Mouse (Mus musculus): ENCODE measurements at regions not wholly inside any gene's neighbourhood (a gene's known extent, or its start where the extent isn't known, plus 50 kb on each side); places are given as distances from the start of the nearest gene placed in this dataset.
"Not testable (repeated sequence)": the region's sequence is repeated elsewhere in the genome, so short reads cannot be mapped to it uniquely, and the experiment has no call there.

GRCm38 (mm10) chr11:27105920-27106319 is 512.1 kb upstream of the Vrk2 start:
- H3K27me3 ChIP-seq, result no peaks in the 10 kb centered on the region
- 28% methylated on average over 5 of the region's 5 CpGs for WGBS
- no peak overlapping the region for H3K27ac ChIP-seq
- no peak overlapping the region for H3K4me2 ChIP-seq (replicated peaks)
- no peak overlapping the region for H3K9ac ChIP-seq
- peak; percentile 64; the same call in 1 of the 2 replicates for ATAC-seq (ENCODE audit: low FRiP score, low read depth)
- H3K36me3 ChIP-seq, result no peaks in the 10 kb centered on the region
- H3K4me1 ChIP-seq, result no peaks in the 10 kb centered on the region
- H3K9me3 ChIP-seq, result no peaks in the 10 kb centered on the region
- H3K4me3 ChIP-seq, result no peak overlapping the region

GRCm38 (mm10) chr11:27102906-27103305 is 509.1 kb upstream of the Vrk2 start:
- H3K9ac ChIP-seq, result no peak overlapping the region
- no peaks in the 10 kb centered on the region for H3K4me1 ChIP-seq
- H3K4me2 ChIP-seq (replicated peaks), result no peak overlapping the region
- H3K9me3 ChIP-seq, result no peaks in the 10 kb centered on the region
- no peak for ATAC-seq (ENCODE audit: low FRiP score, low read depth)
- no peaks in the 10 kb centered on the region for H3K36me3 ChIP-seq
- no peaks in the 10 kb centered on the region for H3K27me3 ChIP-seq
- H3K27ac ChIP-seq, result no peak overlapping the region
- no peak overlapping the region for H3K4me3 ChIP-seq

- WGBS, result 96% methylated on average over 2 of the region's 2 CpGs
- no peak overlapping the region for H3K27ac ChIP-seq
These were observed 508.2 kb upstream of the Vrk2 start for GRCm38 (mm10) chr11:27102045-27102444.

GRCm38 (mm10) chr11:27096615-27097014 is 502.8 kb upstream of the Vrk2 start:
- no peak overlapping the region for H3K4me2 ChIP-seq (replicated peaks)
- no peak overlapping the region for H3K9ac ChIP-seq
- no peak for ATAC-seq (ENCODE audit: low FRiP score, low read depth)
- H3K36me3 ChIP-seq, result no peaks in the 10 kb centered on the region
- no peak overlapping the region for H3K4me3 ChIP-seq
- H3K4me1 ChIP-seq, result no peaks in the 10 kb centered on the region
- H3K27me3 ChIP-seq, result no peaks in the 10 kb centered on the region
- H3K27ac ChIP-seq, result no peak overlapping the region
- H3K9me3 ChIP-seq, result no peaks in the 10 kb centered on the region

More at GRCm38 (mm10) chr11:27102045-27102444, 508.2 kb upstream of the Vrk2 start:
- Histone ChIP-seq H3K4me1 (no peaks in the 10 kb centered on the region), H3K4me2 (replicated peaks) (no peak overlapping the region), H3K9ac (no peak overlapping the region), H3K36me3 (no peaks in the 10 kb centered on the region), H3K4me3 (no peak overlapping the region), H3K27me3 (no peaks in the 10 kb centered on the region), H3K9me3 (no peaks in the 10 kb centered on the region)
- no peak for ATAC-seq (ENCODE audit: low FRiP score, low read depth)

- H3K4me1 ChIP-seq; H3K36me3 ChIP-seq; H3K27ac ChIP-seq; H3K9ac ChIP-seq; H3K4me3 ChIP-seq; ATAC-seq (ENCODE audit: low FRiP score, low read depth); H3K27me3 ChIP-seq; H3K9me3 ChIP-seq; H3K4me2 ChIP-seq (replicated peaks): not testable (repeated sequence)
These were observed 501.7 kb upstream of the Vrk2 start for GRCm38 (mm10) chr11:27095460-27095859.

GRCm38 (mm10) chr11:27086516-27086915 is 492.7 kb upstream of the Vrk2 start:
- no peak for ATAC-seq (ENCODE audit: low FRiP score, low read depth)
- no peak overlapping the region for H3K4me2 ChIP-seq (replicated peaks)
- H3K9ac ChIP-seq, result no peak overlapping the region
- no peaks in the 10 kb centered on the region for H3K36me3 ChIP-seq
- H3K9me3 ChIP-seq, result no peaks in the 10 kb centered on the region
- no peak overlapping the region for H3K27ac ChIP-seq
- no peaks in the 10 kb centered on the region for H3K4me1 ChIP-seq
- no peak overlapping the region for H3K4me3 ChIP-seq
- H3K27me3 ChIP-seq, result no peaks in the 10 kb centered on the region
- WGBS, result 80% methylated on average over 1 of the region's 1 CpGs

GRCm38 (mm10) chr11:27081188-27081587 is 487.4 kb upstream of the Vrk2 start:
- Histone ChIP-seq H3K9me3 (no peaks in the 10 kb centered on the region), H3K27me3 (no peaks in the 10 kb centered on the region), H3K36me3 (no peaks in the 10 kb centered on the region), H3K4me1 (no peaks in the 10 kb centered on the region), H3K9ac (no peak overlapping the region), H3K4me3 (no peak overlapping the region), H3K4me2 (replicated peaks) (no peak overlapping the region), H3K27ac (no peak overlapping the region)
- ATAC-seq (ENCODE audit: low FRiP score, low read depth), result no peak

- H3K27ac ChIP-seq, result no peak overlapping the region
- no peaks in the 10 kb centered on the region for H3K36me3 ChIP-seq
- no peak overlapping the region for H3K4me3 ChIP-seq
- no peak overlapping the region for H3K9ac ChIP-seq
- ATAC-seq (ENCODE audit: low FRiP score, low read depth), result no peak
- H3K9me3 ChIP-seq, result no peaks in the 10 kb centered on the region
- no peak overlapping the region for H3K4me2 ChIP-seq (replicated peaks)
- no peaks in the 10 kb centered on the region for H3K27me3 ChIP-seq
- H3K4me1 ChIP-seq, result no peaks in the 10 kb centered on the region
These were observed 476.6 kb upstream of the Vrk2 start for GRCm38 (mm10) chr11:27070381-27070780.

- Histone ChIP-seq H3K4me1 (peaks cover 4% of the 10 kb centered on the region; the same call in 1 of the 2 replicates), H3K27me3 (no peaks in the 10 kb centered on the region), H3K4me3 (no peak overlapping the region), H3K36me3 (no peaks in the 10 kb centered on the region), H3K27ac (no peak overlapping the region), H3K4me2 (replicated peaks) (no peak overlapping the region), H3K9me3 (no peaks in the 10 kb centered on the region), H3K9ac (no peak overlapping the region)
- 74% methylated on average over 1 of the region's 1 CpGs for WGBS
- ATAC-seq (ENCODE audit: low FRiP score, low read depth), result no peak
These were observed 433.5 kb upstream of the Vrk2 start for GRCm38 (mm10) chr11:27027243-27027852.

- H3K9ac ChIP-seq, result no peak overlapping the region
- H3K27ac ChIP-seq, result no peak overlapping the region
- H3K9me3 ChIP-seq, result no peaks in the 10 kb centered on the region
- H3K36me3 ChIP-seq, result no peaks in the 10 kb centered on the region
- no peak for ATAC-seq (ENCODE audit: low FRiP score, low read depth)
- H3K27me3 ChIP-seq, result no peaks in the 10 kb centered on the region
- 40% methylated on average over 2 of the region's 2 CpGs for WGBS
- no peak overlapping the region for H3K4me2 ChIP-seq (replicated peaks)
- H3K4me3 ChIP-seq, result no peak overlapping the region
- H3K4me1 ChIP-seq, result peaks cover 4% of the 10 kb centered on the region; the same call in 1 of the 2 replicates
These were observed 431.7 kb upstream of the Vrk2 start for GRCm38 (mm10) chr11:27025500-27025899.

GRCm38 (mm10) chr11:26996292-26997099 is 402.7 kb upstream of the Vrk2 start:
- Histone ChIP-seq H3K27ac (no peak overlapping the region), H3K9me3 (no peaks in the 10 kb centered on the region), H3K4me1 (no peaks in the 10 kb centered on the region), H3K36me3 (no peaks in the 10 kb centered on the region), H3K9ac (no peak overlapping the region), H3K27me3 (no peaks in the 10 kb centered on the region), H3K4me3 (no peak overlapping the region), H3K4me2 (replicated peaks) (no peak overlapping the region)
- WGBS, result 25% methylated on average over 3 of the region's 3 CpGs
- ATAC-seq (ENCODE audit: low FRiP score, low read depth), result 0 out of 2 replicates have a peak, but pooled peaks have one; percentile 40

GRCm38 (mm10) chr11:26981216-26981615 is 387.4 kb upstream of the Vrk2 start:
- no peak for ATAC-seq (ENCODE audit: low FRiP score, low read depth)
- no peak overlapping the region for H3K4me2 ChIP-seq (replicated peaks)
- no peak overlapping the region for H3K27ac ChIP-seq
- 59% methylated on average over 7 of the region's 7 CpGs for WGBS
- no peaks in the 10 kb centered on the region for H3K4me1 ChIP-seq
- H3K27me3 ChIP-seq, result no peaks in the 10 kb centered on the region
- no peaks in the 10 kb centered on the region for H3K9me3 ChIP-seq
- H3K36me3 ChIP-seq, result no peaks in the 10 kb centered on the region
- H3K9ac ChIP-seq, result no peak overlapping the region
- no peak overlapping the region for H3K4me3 ChIP-seq
